Mouse (Mus musculus): ENCODE results near the gene Hs3st6.
A peak's percentile ranks its signal among the peaks of the same experiment; 100 is the strongest.
"Not testable (repeated sequence)": the region's sequence is repeated elsewhere in the genome, so short reads cannot be mapped to it uniquely, and the experiment has no call there.

Hs3st6 gene

GRCm38 (mm10) chr17:24752415-24753394, at the start of gene Hs3st6:
Gene Hs3st6, plus strand, starts transcription at chr17:24752988.
- peak; percentile 81 for DNase-seq (ENCODE audit: low read depth, low spot score)

- DNase-seq (ENCODE audit: low read depth, low spot score) = no peak
These were observed 47.0 kb upstream of the Hs3st6 start for GRCm38 (mm10) chr17:24705821-24706220.

GRCm38 (mm10) chr17:24706982-24707800, 45.6 kb upstream of the Hs3st6 start, which contains the start of gene Tbl3:
Gene Tbl3, minus strand, starts transcription at chr17:24707660.
- DNase-seq (ENCODE audit: low read depth, low spot score) = peak; percentile 96

GRCm38 (mm10) chr17:24707801-24708425, 44.9 kb upstream of the Hs3st6 start:
- peak; percentile 52 for DNase-seq (ENCODE audit: low read depth, low spot score)

GRCm38 (mm10) chr17:24708646-24709045, 44.1 kb upstream of the Hs3st6 start:
- DNase-seq (ENCODE audit: low read depth, low spot score) = peak; percentile 73

- DNase-seq (ENCODE audit: low read depth, low spot score) = no peak
These were observed 37.2 kb upstream of the Hs3st6 start for GRCm38 (mm10) chr17:24715556-24715955.

- no peak for DNase-seq (ENCODE audit: low read depth, low spot score)
These were observed 36.6 kb upstream of the Hs3st6 start for GRCm38 (mm10) chr17:24716166-24716682.

GRCm38 (mm10) chr17:24717943-24718342, 34.8 kb upstream of the Hs3st6 start, which contains the start of the genes Rnf151 and Rps2:
Gene Rnf151, minus strand, starts transcription at chr17:24718063.
Gene Rps2, plus strand, starts transcription at chr17:24718116.
- DNase-seq (ENCODE audit: low read depth, low spot score) = no peak

GRCm38 (mm10) chr17:24718938-24719337, 33.9 kb upstream of the Hs3st6 start:
- DNase-seq (ENCODE audit: low read depth, low spot score) = not testable (repeated sequence)

GRCm38 (mm10) chr17:24719494-24720222, 33.1 kb upstream of the Hs3st6 start:
- DNase-seq (ENCODE audit: low read depth, low spot score) = peak; percentile 99

GRCm38 (mm10) chr17:24720616-24721015, 32.2 kb upstream of the Hs3st6 start:
- DNase-seq (ENCODE audit: low read depth, low spot score) = not testable (repeated sequence)

GRCm38 (mm10) chr17:24721383-24721955, 31.3 kb upstream of the Hs3st6 start:
- DNase-seq (ENCODE audit: low read depth, low spot score) = not testable (repeated sequence)

GRCm38 (mm10) chr17:24722220-24722924, 30.4 kb upstream of the Hs3st6 start:
- DNase-seq (ENCODE audit: low read depth, low spot score) = peak; percentile 54

- DNase-seq (ENCODE audit: low read depth, low spot score) = peak; percentile 50
These were observed 29.5 kb upstream of the Hs3st6 start for GRCm38 (mm10) chr17:24723122-24723880.

GRCm38 (mm10) chr17:24723881-24724180, 29.0 kb upstream of the Hs3st6 start:
- no peak for DNase-seq (ENCODE audit: low read depth, low spot score)

- DNase-seq (ENCODE audit: low read depth, low spot score) = peak; percentile 94
These were observed 28.6 kb upstream of the Hs3st6 start, which contains the start of gene Ndufb10 for GRCm38 (mm10) chr17:24724184-24724583. Gene Ndufb10, minus strand, starts transcription at chr17:24724478.

GRCm38 (mm10) chr17:24725637-24726390, 27.0 kb upstream of the Hs3st6 start:
- DNase-seq (ENCODE audit: low read depth, low spot score) = no peak

- no peak for DNase-seq (ENCODE audit: low read depth, low spot score)
These were observed 25.2 kb upstream of the Hs3st6 start, which contains the start of gene Rpl3l for GRCm38 (mm10) chr17:24727618-24728017. Gene Rpl3l, plus strand, starts transcription at chr17:24727820.

All from R1 (cell line).